29 mouse cellular contexts compared by ENCODE assay signal in genomic region chr2:173108509-173109190, GRCm38 (mm10). TPM values are rescaled to one million over a fixed set of nuclear protein-coding genes. Genes with fewer than 3 reads are reported as not detected.
DNase-seq lines count a peak whose midpoint lies in the region; ATAC-seq and TF ChIP-seq lines count a peak whose summit lies in the region.
"Had no signal": no experiment of that assay in that cellular context is flagged by ENCODE, and none has a peak within 500 bp of the region (broad histone marks: within the 10 kb centered on the region; RNA-seq: fewer than 3 reads in every experiment).

No protein-coding gene starts in this region.

- H3K79me2 ChIP-seq in liver, adult 2 months (ENCODE audit: control insufficient read depth, insufficient read depth, low read length), result no peaks in the 10 kb centered on the region

- WGBS in kidney, embryonic 15.5 days, result 70% methylated on average over 6 of the region's 6 CpGs
- 30% methylated on average over 6 of the region's 6 CpGs for WGBS in liver, adult 2 months
- WGBS in liver, embryonic 11.5 days, result 61% methylated on average over 6 of the region's 6 CpGs
- WGBS in intestine, postnatal 0 days, result 39% methylated on average over 6 of the region's 6 CpGs

- no peak overlapping the region for H3K27ac ChIP-seq in kidney, embryonic 15.5 days
- H3K27ac ChIP-seq in liver, adult 2 months (replicated peaks; ENCODE audit: insufficient read depth, low read depth, low read length), result peak overlapping the region; percentile 35
- H3K27ac ChIP-seq in liver, embryonic 11.5 days (ENCODE audit: low read depth, low read length), result no peak overlapping the region
- peak overlapping the region; percentile 77 for H3K27ac ChIP-seq in intestine, postnatal 0 days (ENCODE audit: low read depth, low read length)
- H3K27ac ChIP-seq: forebrain, embryonic 10.5 days; forebrain, embryonic 13.5 days; heart, adult 2 months; heart, embryonic 10.5 days; heart, embryonic 13.5 days had no signal

- peak; percentile 15 for DNase-seq in kidney, adult 18-20 months
- peak; percentile 85 for DNase-seq in liver, adult 2 months (ENCODE audit: extremely low read depth, low read depth, low spot score)
- no peak for DNase-seq in liver, embryonic 11.5 days (ENCODE audit: low spot score)
- DNase-seq in right cerebral cortex, postnatal 36 days (ENCODE audit: low spot score in 2 of 2), result no peak
- no peak for DNase-seq in urinary bladder, adult 2 months (ENCODE audit: low spot score)
- DNase-seq: adrenal gland, postnatal 10 days; adrenal gland, postnatal 36 days; cerebellum, adult 18-20 months; cerebellum, adult 9-10 months; cerebellum, postnatal 14 days; gastrocnemius, postnatal 10 days; gastrocnemius, postnatal 36 days; heart, adult 2 months; heart, postnatal 14 days; heart, postnatal 4 days had no signal

- TF ChIP-seq CTCF in liver, adult 2 months (IDR thresholded peaks at IDR 0.05; ENCODE audit: low read depth, low read length), result no peak
- TF ChIP-seq CTCF in E14TG2a.4 (conservative IDR thresholded peaks at IDR 0.05; ENCODE audit: low read length), result no peak
- TF ChIP-seq CTCF in intestine, postnatal 0 days (IDR thresholded peaks at IDR 0.05; ENCODE audit: low read depth), result peak; percentile 51; the same call in 1 of the 2 replicates

- ATAC-seq in kidney, embryonic 15.5 days (replicated peaks; ENCODE audit: low FRiP score), result no peak
- ATAC-seq in liver, embryonic 11.5 days (replicated peaks; ENCODE audit: low FRiP score), result no peak
- peak; percentile 57 for ATAC-seq in intestine, postnatal 0 days
- ATAC-seq: forebrain, embryonic 13.5 days; forebrain, embryonic 16.5 days; Patski had no signal

- H3K4me3 ChIP-seq in kidney, embryonic 15.5 days (replicated peaks), result no peak overlapping the region
- H3K4me3 ChIP-seq in liver, adult 2 months (ENCODE audit: insufficient read depth, low read depth, low read length), result no peak overlapping the region
- H3K4me3 ChIP-seq in liver, embryonic 11.5 days (ENCODE audit: low read depth, low read length), result no peak overlapping the region
- H3K4me3 ChIP-seq in E14TG2a.4 (replicated peaks; ENCODE audit: low read length), result peak overlapping the region; percentile 43; the same call in 1 of the 2 replicates
- H3K4me3 ChIP-seq in intestine, postnatal 0 days (ENCODE audit: low read depth, low read length), result no peak overlapping the region
- H3K4me3 ChIP-seq: forebrain, embryonic 10.5 days; forebrain, embryonic 13.5 days; heart, adult 2 months; heart, embryonic 10.5 days; heart, embryonic 13.5 days had no signal

- no peak overlapping the region for H3K9ac ChIP-seq in kidney, embryonic 15.5 days
- H3K9ac ChIP-seq in liver, adult 2 months (ENCODE audit: low read depth, low read length), result peak overlapping the region; percentile 29; the same call in 1 of the 2 replicates
- H3K9ac ChIP-seq in liver, embryonic 11.5 days (ENCODE audit: low read depth, low read length), result no peak overlapping the region
- no peak overlapping the region for H3K9ac ChIP-seq in intestine, postnatal 0 days (ENCODE audit: low read depth, low read length)
- H3K9ac ChIP-seq: forebrain, embryonic 13.5 days; heart, embryonic 13.5 days had no signal

- H3K36me3 ChIP-seq in kidney, embryonic 15.5 days, result no peaks in the 10 kb centered on the region
- no peaks in the 10 kb centered on the region for H3K36me3 ChIP-seq in liver, adult 2 months (ENCODE audit: control insufficient read depth, insufficient read depth, low read length)
- no peaks in the 10 kb centered on the region for H3K36me3 ChIP-seq in liver, embryonic 11.5 days (ENCODE audit: control insufficient read depth, insufficient read depth, low read length)
- no peaks in the 10 kb centered on the region for H3K36me3 ChIP-seq in E14TG2a.4 (ENCODE audit: insufficient read depth, low read length)
- no peaks in the 10 kb centered on the region for H3K36me3 ChIP-seq in intestine, postnatal 0 days (ENCODE audit: control insufficient read depth, insufficient read depth)
- H3K36me3 ChIP-seq: forebrain, embryonic 10.5 days; G1E; heart, embryonic 10.5 days; heart, embryonic 13.5 days had no signal

- H3K4me2 ChIP-seq in kidney, embryonic 15.5 days, result no peak overlapping the region
- no peak overlapping the region for H3K4me2 ChIP-seq in liver, embryonic 11.5 days
- no peak overlapping the region for H3K4me2 ChIP-seq in intestine, postnatal 0 days (replicated peaks; ENCODE audit: low read depth)
- H3K4me2 ChIP-seq: forebrain, embryonic 13.5 days; heart, embryonic 13.5 days had no signal

- peaks cover 47% of the 10 kb centered on the region for H3K27me3 ChIP-seq in kidney, embryonic 15.5 days
- H3K27me3 ChIP-seq in liver, adult 2 months (ENCODE audit: control insufficient read depth, insufficient read depth, low read length), result no peaks in the 10 kb centered on the region
- H3K27me3 ChIP-seq in liver, embryonic 11.5 days (replicated peaks; ENCODE audit: control insufficient read depth, insufficient read depth, low read length), result peaks cover 7% of the 10 kb centered on the region; the same call in 1 of the 2 replicates
- H3K27me3 ChIP-seq in E14TG2a.4 (ENCODE audit: insufficient read depth, low read length), result peaks cover 43% of the 10 kb centered on the region
- no peaks in the 10 kb centered on the region for H3K27me3 ChIP-seq in intestine, postnatal 0 days (replicated peaks; ENCODE audit: control insufficient read depth, insufficient read depth, low read length)

- no peak for TF ChIP-seq POLR2A in liver, adult 2 months (IDR thresholded peaks at IDR 0.05; ENCODE audit: extremely low read depth, insufficient read depth, low read length)

- peaks cover 16% of the 10 kb centered on the region for H3K4me1 ChIP-seq in kidney, embryonic 15.5 days
- peaks cover 10% of the 10 kb centered on the region for H3K4me1 ChIP-seq in liver, adult 2 months (ENCODE audit: control insufficient read depth, insufficient read depth, low read length)
- no peaks in the 10 kb centered on the region for H3K4me1 ChIP-seq in liver, embryonic 11.5 days (replicated peaks; ENCODE audit: control insufficient read depth, insufficient read depth, low read length)
- peaks cover 13% of the 10 kb centered on the region for H3K4me1 ChIP-seq in E14TG2a.4 (replicated peaks; ENCODE audit: low read depth, low read length)
- 0 out of 2 replicates have a peak, but pooled peaks cover 3% of the 10 kb centered on the region for H3K4me1 ChIP-seq in intestine, postnatal 0 days (replicated peaks; ENCODE audit: control insufficient read depth, insufficient read depth, low read length)
- H3K4me1 ChIP-seq: forebrain, embryonic 13.5 days had no signal

- no peaks in the 10 kb centered on the region; the same call in 1 of the 2 replicates for H3K9me3 ChIP-seq in kidney, embryonic 15.5 days (replicated peaks)
- no peaks in the 10 kb centered on the region for H3K9me3 ChIP-seq in liver, embryonic 11.5 days (ENCODE audit: control insufficient read depth, low read length)
- H3K9me3 ChIP-seq in E14TG2a.4 (ENCODE audit: low read length), result 0 out of 2 replicates have a peak, but pooled peaks cover 4% of the 10 kb centered on the region
- H3K9me3 ChIP-seq in intestine, postnatal 0 days (ENCODE audit: control insufficient read depth), result no peaks in the 10 kb centered on the region
- H3K9me3 ChIP-seq: forebrain, embryonic 13.5 days; heart, embryonic 10.5 days had no signal

RNA-seq across cellular contexts. Expression of gene Ctcfl, which starts 10.7 kb away (rescaled TPM):
- polyA plus RNA-seq in kidney, embryonic 15.5 days (2015; fragmentation: Nextera tagmentation; extraction: Ambion mirVana), result 0.12 and 0.21 TPM in 2 replicates
- total RNA-seq in liver, adult 2 months (2014; rRNA removed), result 0.27 and 0.46 TPM in 2 replicates
- polyA plus RNA-seq in liver, adult 2 months (2012; rRNA removed), result 0.10 and 0.20 TPM in 2 replicates
- 0.07 TPM in 1 of 2 replicates, not detected in the other for polyA plus RNA-seq in liver, embryonic 11.5 days (2014; fragmentation: Nextera tagmentation; extraction: Ambion mirVana)
- 0.82 and 1.0 TPM in 2 replicates for polyA plus RNA-seq in intestine, postnatal 0 days (2015; fragmentation: Nextera tagmentation; extraction: Ambion mirVana)
- not detected in 2 replicates for polyA plus RNA-seq in urinary bladder, adult 2 months (2012; rRNA removed)
- total RNA-seq: adrenal gland, adult 18-20 months; G1E; gastrocnemius, postnatal 10 days; granulocyte monocyte progenitor cell, adult 5-6 weeks had no signal
- polyA plus RNA-seq: embryonic facial prominence, embryonic 11.5 days; forebrain, embryonic 16.5 days; G1E; heart, adult 2 months; Patski had no signal

RNA-seq across cellular contexts. Expression of gene Pck1, which starts 44.2 kb away (rescaled TPM):
- 17.9 and 18.0 TPM in 2 replicates for polyA plus RNA-seq in kidney, embryonic 15.5 days (2015; fragmentation: Nextera tagmentation; extraction: Ambion mirVana)
- total RNA-seq in liver, adult 2 months (2014; rRNA removed), result 2,468 and 2,488 TPM in 2 replicates
- polyA plus RNA-seq in liver, adult 2 months (2012; rRNA removed), result 240 and 585 TPM in 2 replicates
- polyA plus RNA-seq in liver, embryonic 11.5 days (2014; fragmentation: Nextera tagmentation; extraction: Ambion mirVana), result 0.17 and 0.23 TPM in 2 replicates
- 249 and 336 TPM in 2 replicates for polyA plus RNA-seq in intestine, postnatal 0 days (2015; fragmentation: Nextera tagmentation; extraction: Ambion mirVana)
- 5.4 and 5.9 TPM in 2 replicates for polyA plus RNA-seq in urinary bladder, adult 2 months (2012; rRNA removed)
- total RNA-seq: granulocyte monocyte progenitor cell, adult 5-6 weeks had no signal
- polyA plus RNA-seq: embryonic facial prominence, embryonic 11.5 days; forebrain, embryonic 10.5 days; forebrain, embryonic 13.5 days; forebrain, embryonic 16.5 days; G1E; heart, embryonic 10.5 days; hindbrain, embryonic 11.5 days; Patski had no signal

Comparison
In these comparisons a context has a peak if more than half of its experiments do, and no peak if none do; other contexts are left out.
1. DNase-seq: peak in kidney, adult 18-20 months (single experiment) and liver, adult 2 months (single experiment); none in liver, embryonic 11.5 days (single experiment), right cerebral cortex, postnatal 36 days (0 of 2) and urinary bladder, adult 2 months (single experiment).
2. H3K27ac ChIP-seq: peak in liver, adult 2 months (single experiment) and intestine, postnatal 0 days (single experiment); none in kidney, embryonic 15.5 days (single experiment) and liver, embryonic 11.5 days (single experiment).
3. RNA of gene Pck1, which starts 44.2 kb away (polyA plus RNA-seq): 249 to 336 TPM in intestine, postnatal 0 days and 240 to 585 TPM in liver, adult 2 months; 17.9 to 18.0 TPM in kidney, embryonic 15.5 days, 5.4 to 5.9 TPM in urinary bladder, adult 2 months and 0.17 to 0.23 TPM in liver, embryonic 11.5 days; every median in the first group is over 10 times any median in the second.